Mouse (Mus musculus): ENCODE measurements around the gene Gpr88.

DNA sequence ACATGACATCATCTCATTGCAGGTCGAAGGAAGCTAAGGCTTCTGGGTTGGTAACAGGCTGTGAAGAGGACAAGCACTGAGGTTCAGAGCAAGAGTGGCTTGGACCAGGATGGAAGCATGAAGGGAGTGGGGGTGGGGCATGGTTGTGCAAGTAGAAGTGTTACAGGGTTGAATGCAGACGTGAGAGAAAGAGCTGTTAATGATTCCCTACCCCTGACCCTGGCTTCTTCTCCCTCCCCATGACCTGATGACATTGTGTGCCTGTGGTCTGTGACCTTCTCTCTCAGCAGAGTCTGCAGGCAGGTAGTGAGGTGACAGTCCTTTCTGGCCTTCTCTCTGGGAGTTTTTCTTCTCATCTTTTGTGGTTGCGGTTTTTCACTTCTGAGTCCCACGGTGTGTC lies 16.4 kb downstream of the Gpr88 start:
- no peak for TF ChIP-seq POLR2A (IDR thresholded peaks at IDR 0.05; ENCODE audit: insufficient read length, low read depth)
- TF ChIP-seq TCF12 (IDR thresholded peaks at IDR 0.05; ENCODE audit: insufficient read depth, poor library complexity, severe bottlenecking), result no peak
- TF ChIP-seq USF1 (IDR thresholded peaks at IDR 0.05; ENCODE audit: low read depth), result no peak
